Mouse (Mus musculus) embryonic facial prominence, embryonic 15.5 days (tissue): ENCODE data around the gene Tmem216. TPM values are rescaled to one million over a fixed set of nuclear protein-coding genes. Genes with fewer than 3 reads are reported as not detected.

Experiments used
- ATAC-seq: fragments of 200-750 bp; cut with Nextera tagmentation; 2 replicates; pipeline ENCODE4 v1.8.0; 2017; ENCODE audit warnings: low read depth, moderate TSS enrichment; ENCODE audit not compliant: insufficient number of reproducible peaks, low FRiP score, low TSS enrichment
- H3K27ac ChIP-seq: fragments of 300-500 bp; sonication (generic); replicated peaks from 2 replicates; pipeline ENCODE4 v1.5.1; 2015; ENCODE audit warnings: mild to moderate bottlenecking, inconsistent platforms
- H3K27me3 ChIP-seq: fragments of 300-500 bp; sonication (generic); 2 replicates; pipeline ENCODE4 v1.6.1; 2015; ENCODE audit warnings: inconsistent platforms
- H3K36me3 ChIP-seq: fragments of 300-500 bp; sonication (generic); 2 replicates; pipeline ENCODE4 v1.6.1; 2015; ENCODE audit warnings: mild to moderate bottlenecking, inconsistent platforms
- H3K4me1 ChIP-seq: fragments of 300-500 bp; sonication (generic); 2 replicates; pipeline ENCODE4 v1.6.1; 2015; ENCODE audit warnings: inconsistent platforms
- H3K4me2 ChIP-seq: fragments of 300-500 bp; sonication (generic); replicated peaks from 2 replicates; pipeline ENCODE4 v1.6.1; 2015; ENCODE audit warnings: mild to moderate bottlenecking, inconsistent platforms
- H3K4me3 ChIP-seq: fragments of 300-500 bp; sonication (generic); replicated peaks from 2 replicates; pipeline ENCODE4 v1.5.1; 2015; ENCODE audit warnings: mild to moderate bottlenecking, inconsistent platforms
- H3K9ac ChIP-seq: fragments of 300-500 bp; sonication (generic); 2 replicates; pipeline ENCODE4 v1.6.1; 2015; ENCODE audit warnings: inconsistent platforms
- H3K9me3 ChIP-seq: fragments of 300-500 bp; sonication (generic); replicated peaks from 2 replicates; pipeline ENCODE4 v1.6.1; 2016; ENCODE audit warnings: inconsistent platforms
- WGBS: fragments of 180-500 bp; shearing (Covaris S2); methylation state at CpG from one replicate; pipeline ENCODE4 v1.1.7; 2015; 5-methylcytosine and 5-hydroxymethylcytosine counted together
- polyA plus RNA-seq: library from polyadenylated mRNA; unstranded; fragments of >200 nt; fragmentation: Nextera tagmentation; extraction: Ambion mirVana; gene quantifications from 2 replicates; pipeline ENCODE4 v1.2.1, GENCODE M21; 2015

Tmem216 gene
- polyA plus RNA-seq, 1 experiment from 2014 or later: 49.6 TPM

DNA sequence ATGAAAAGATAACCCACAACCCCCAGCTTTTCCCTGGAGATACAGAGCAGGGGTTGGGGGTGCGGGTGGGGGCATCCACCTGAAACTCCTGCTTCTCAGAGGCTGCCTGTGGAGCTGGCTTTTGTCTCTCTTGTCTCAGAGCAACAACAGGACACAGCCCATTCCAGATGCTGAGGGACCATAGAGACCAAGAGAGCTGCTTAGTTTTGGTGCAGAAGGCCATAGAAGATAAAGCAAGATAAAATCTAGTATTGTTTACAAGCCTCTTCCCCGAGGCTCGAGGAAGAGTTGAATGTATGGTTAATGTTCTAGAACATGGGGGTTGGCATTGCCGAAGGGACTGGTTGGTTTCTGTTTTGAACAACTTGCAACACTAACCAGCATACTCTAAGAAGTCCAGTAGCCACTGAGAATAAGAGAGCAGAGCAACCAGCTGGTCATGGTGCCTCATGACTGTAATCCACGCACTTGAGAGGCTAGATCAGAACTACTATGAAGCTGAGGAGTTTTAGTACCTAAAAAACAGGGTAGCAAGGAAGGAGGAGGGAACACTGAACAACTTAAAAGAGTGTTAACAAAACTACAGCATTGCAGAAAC, 32.5 kb downstream of the Tmem216 start:
- H3K4me1 ChIP-seq: peaks cover 25% of the 10 kb centered on the region
- no peaks in the 10 kb centered on the region for H3K9me3 ChIP-seq
- H3K4me3 ChIP-seq: peak overlapping the region; percentile 10; the same call in 1 of the 2 replicates
- no peak overlapping the region for H3K27ac ChIP-seq
- no peak overlapping the region for H3K9ac ChIP-seq
- no peak for ATAC-seq
- WGBS: 79% methylated on average over 5 of the region's 5 CpGs
- no peaks in the 10 kb centered on the region for H3K27me3 ChIP-seq
- peaks cover 6% of the 10 kb centered on the region for H3K36me3 ChIP-seq
- no peak overlapping the region; the same call in 1 of the 2 replicates for H3K4me2 ChIP-seq

DNA sequence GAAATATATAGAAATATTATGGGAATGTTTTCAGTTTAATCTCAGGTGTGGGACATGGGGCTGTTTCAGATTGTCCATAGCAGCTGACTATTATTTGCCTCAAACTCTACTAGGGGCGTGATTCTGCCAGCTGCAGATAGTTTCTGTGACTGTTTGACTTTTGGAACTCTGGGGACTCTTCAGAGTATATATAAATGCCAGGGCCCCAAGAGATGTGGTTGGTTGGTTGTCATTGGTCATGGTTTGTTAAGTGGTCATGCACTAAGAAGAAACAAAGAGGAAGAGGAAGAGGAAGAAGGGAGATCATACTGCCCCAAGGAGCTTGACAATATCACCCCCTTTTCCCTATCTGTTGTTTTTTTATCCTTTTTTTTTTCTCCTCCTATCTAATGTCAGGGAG, 34.1 kb downstream of the Tmem216 start:
- Histone ChIP-seq H3K9me3 (no peaks in the 10 kb centered on the region), H3K4me2 (no peak overlapping the region)
- no peak for ATAC-seq

DNA sequence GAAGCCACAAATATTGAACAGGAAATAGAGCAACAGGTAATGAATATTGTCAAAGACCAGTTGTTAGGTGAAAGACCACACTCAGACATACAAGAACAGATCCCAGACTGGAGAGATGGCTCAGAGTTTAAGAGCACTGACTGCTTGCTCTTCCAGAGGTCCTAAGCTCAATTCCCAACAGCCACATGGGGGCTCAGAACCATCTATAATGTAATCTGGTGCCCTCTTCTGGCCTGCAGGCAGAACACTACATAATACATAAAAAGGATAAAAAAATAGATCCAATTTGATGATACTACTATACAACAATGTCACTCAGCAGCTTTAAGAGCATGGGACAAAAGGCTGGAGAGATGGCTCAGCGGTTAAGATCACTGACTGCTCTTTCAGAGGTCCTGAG, 35.7 kb downstream of the Tmem216 start:
- 49% methylated on average over 1 of the region's 1 CpGs for WGBS

More for the DNA sequence above, 34.1 kb downstream of the Tmem216 start:
- H3K4me3 ChIP-seq: no peak overlapping the region
- 52% methylated on average over 1 of the region's 1 CpGs for WGBS
- no peak overlapping the region for H3K9ac ChIP-seq
- no peak overlapping the region for H3K27ac ChIP-seq
- peaks cover 2% of the 10 kb centered on the region for H3K36me3 ChIP-seq
- peaks cover 24% of the 10 kb centered on the region for H3K4me1 ChIP-seq
- H3K27me3 ChIP-seq: no peaks in the 10 kb centered on the region

DNA sequence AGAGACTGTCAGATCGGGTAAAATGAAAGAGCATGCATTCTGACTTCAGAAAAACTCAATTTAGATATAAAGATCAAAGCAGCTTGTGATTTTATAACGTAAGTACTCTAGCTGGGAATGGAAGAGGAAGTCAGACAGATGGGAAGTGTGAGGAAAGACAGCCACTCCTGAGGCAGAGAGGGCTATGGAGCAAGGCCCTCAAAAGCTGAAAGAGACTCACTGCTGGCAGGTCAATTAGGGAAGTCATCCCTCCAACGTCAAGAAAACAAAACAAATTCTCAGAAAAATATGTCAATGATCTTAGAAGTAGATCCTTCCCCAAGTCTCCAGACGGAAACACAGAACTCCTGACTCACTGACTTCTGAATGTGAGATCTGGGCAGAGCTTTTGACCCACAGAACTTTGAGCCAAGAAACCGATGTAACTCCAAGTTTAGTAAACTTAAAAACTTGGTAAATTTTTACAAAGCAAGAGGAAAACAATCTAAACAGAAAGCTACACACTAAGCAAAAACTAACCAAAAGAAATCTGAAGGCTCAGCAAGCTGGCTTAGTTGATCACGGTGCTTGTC, 45.2 kb downstream of the Tmem216 start:
- H3K4me1 ChIP-seq: no peaks in the 10 kb centered on the region; the same call in 1 of the 2 replicates
- 66% methylated on average over 6 of the region's 6 CpGs for WGBS
- H3K4me3 ChIP-seq: no peak overlapping the region
- H3K4me2 ChIP-seq: no peak overlapping the region
- H3K9me3 ChIP-seq: no peaks in the 10 kb centered on the region
- H3K27ac ChIP-seq: no peak overlapping the region
- H3K9ac ChIP-seq: no peak overlapping the region
- ATAC-seq: no peak
- peaks cover 16% of the 10 kb centered on the region for H3K36me3 ChIP-seq
- no peaks in the 10 kb centered on the region for H3K27me3 ChIP-seq

More for the DNA sequence above, 35.7 kb downstream of the Tmem216 start:
- Histone ChIP-seq H3K4me3 (no peak overlapping the region), H3K9me3 (no peaks in the 10 kb centered on the region), H3K36me3 (peaks cover 13% of the 10 kb centered on the region), H3K27me3 (no peaks in the 10 kb centered on the region), H3K4me1 (peaks cover 15% of the 10 kb centered on the region), H3K27ac (no peak overlapping the region), H3K4me2 (no peak overlapping the region), H3K9ac (no peak overlapping the region)
- ATAC-seq: no peak

DNA sequence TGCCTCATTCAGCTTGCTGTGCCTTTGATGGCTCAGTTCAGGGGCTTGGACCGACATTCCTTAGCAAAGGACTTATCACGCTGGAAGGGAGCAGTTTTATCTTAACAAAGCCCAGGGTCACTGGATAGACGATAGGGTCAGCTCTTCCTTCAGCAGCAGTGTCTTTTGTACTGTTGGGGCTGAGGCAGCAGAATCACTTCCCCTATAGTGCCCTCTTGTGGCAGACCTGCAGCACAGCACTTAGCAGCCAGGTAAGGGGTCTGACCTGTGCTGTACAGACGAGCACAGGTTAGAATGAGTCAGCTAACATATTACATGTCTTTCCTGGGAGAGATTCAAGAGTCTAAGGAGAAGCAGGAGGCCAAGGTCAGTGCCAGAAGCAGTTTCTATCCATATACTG, 53.5 kb downstream of the Tmem216 start:
- no peak overlapping the region for H3K9ac ChIP-seq
- no peak overlapping the region for H3K27ac ChIP-seq
- no peaks in the 10 kb centered on the region for H3K27me3 ChIP-seq
- no peak overlapping the region for H3K4me2 ChIP-seq
- no peaks in the 10 kb centered on the region; the same call in 1 of the 2 replicates for H3K4me1 ChIP-seq
- H3K9me3 ChIP-seq: no peaks in the 10 kb centered on the region
- H3K4me3 ChIP-seq: no peak overlapping the region
- 10% methylated on average over 4 of the region's 4 CpGs for WGBS
- ATAC-seq: no peak
- H3K36me3 ChIP-seq: peaks cover 45% of the 10 kb centered on the region

DNA sequence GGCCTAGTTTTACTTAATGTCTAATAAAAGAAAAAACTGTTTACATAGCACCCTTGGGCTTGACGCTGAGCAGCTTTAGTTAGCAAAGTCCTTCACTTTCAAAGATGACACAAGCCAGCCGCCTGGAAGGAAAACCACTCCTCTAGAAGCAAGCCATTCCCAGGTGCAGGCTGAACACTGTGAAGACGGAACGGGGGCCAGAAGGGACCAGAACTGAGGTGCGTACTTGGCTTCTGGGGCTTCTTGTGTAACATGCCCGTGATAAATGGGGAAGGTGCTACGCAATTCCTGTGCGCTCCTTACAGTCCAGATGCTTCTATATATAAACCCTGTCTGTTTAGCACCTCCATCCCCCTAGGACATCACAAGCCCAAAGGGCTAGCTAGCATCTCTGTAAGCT, 55.5 kb downstream of the Tmem216 start:
- H3K27ac ChIP-seq: no peak overlapping the region
- H3K9me3 ChIP-seq: no peaks in the 10 kb centered on the region
- peaks cover 42% of the 10 kb centered on the region for H3K36me3 ChIP-seq
- WGBS: 92% methylated on average over 8 of the region's 8 CpGs
- no peak for ATAC-seq
- H3K4me2 ChIP-seq: no peak overlapping the region
- no peak overlapping the region for H3K9ac ChIP-seq
- no peaks in the 10 kb centered on the region for H3K4me1 ChIP-seq
- no peaks in the 10 kb centered on the region for H3K27me3 ChIP-seq
- no peak overlapping the region for H3K4me3 ChIP-seq

DNA sequence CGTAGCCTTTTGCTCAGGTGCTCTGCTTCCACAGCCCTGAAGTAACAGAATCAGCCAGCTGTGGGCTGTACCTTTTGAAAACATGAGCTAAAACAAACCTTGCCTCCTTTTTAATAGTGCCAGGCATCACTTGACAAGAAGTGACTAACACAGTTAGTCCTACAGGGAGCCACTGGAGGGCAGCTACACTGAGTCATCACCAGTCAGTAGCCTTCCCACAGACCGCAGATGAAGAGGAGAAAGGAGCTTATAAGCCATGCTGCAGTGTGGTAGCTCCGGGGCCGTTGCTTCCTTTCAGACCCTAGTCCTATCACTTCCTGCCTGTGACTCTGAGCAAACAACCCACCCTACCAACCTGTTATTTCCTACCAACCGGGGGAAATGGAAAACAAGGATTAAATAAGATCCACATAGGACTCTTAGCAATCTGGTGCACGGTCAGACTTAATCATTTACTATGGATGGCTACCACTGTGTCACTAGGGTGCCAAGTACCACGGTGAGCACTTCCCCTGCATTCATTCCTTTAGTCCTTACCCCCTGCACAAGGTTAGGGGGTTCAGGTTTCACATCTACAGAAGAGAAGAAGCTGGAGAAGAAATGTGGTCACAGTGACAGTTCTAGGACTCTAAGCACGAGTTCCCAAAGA, 58.4 kb downstream of the Tmem216 start:
- no peaks in the 10 kb centered on the region for H3K9me3 ChIP-seq
- H3K9ac ChIP-seq: no peak overlapping the region
- no peak overlapping the region for H3K27ac ChIP-seq
- no peak overlapping the region for H3K4me3 ChIP-seq
- 51% methylated on average over 8 of the region's 8 CpGs for WGBS
- H3K27me3 ChIP-seq: no peaks in the 10 kb centered on the region
- H3K36me3 ChIP-seq: peaks cover 31% of the 10 kb centered on the region
- ATAC-seq: no peak
- no peak overlapping the region for H3K4me2 ChIP-seq
- no peaks in the 10 kb centered on the region for H3K4me1 ChIP-seq

DNA sequence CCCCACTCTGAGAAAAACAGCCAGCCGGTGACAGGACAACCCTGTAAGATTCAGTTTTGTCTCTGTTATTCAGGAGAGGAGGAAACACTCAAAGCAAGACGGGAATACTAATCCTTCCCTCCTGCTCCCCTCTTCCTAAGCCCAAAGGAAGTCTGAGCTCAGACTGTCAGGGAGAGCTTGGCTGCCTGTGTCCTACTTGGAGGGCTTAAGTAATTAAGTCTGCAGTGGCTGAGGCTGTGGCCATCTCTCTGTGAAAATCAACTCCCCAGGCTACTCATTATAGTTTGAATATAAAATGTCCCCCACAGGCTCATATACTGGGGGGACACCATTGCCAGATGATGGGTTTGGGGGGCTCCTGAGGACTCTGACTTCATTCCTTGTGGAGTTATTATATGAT, 59.1 kb downstream of the Tmem216 start:
- H3K36me3 ChIP-seq: peaks cover 29% of the 10 kb centered on the region
- H3K4me1 ChIP-seq: no peaks in the 10 kb centered on the region
- H3K27ac ChIP-seq: no peak overlapping the region
- WGBS: 56% methylated on average over 2 of the region's 2 CpGs
- no peaks in the 10 kb centered on the region for H3K27me3 ChIP-seq
- no peak overlapping the region for H3K9ac ChIP-seq
- no peaks in the 10 kb centered on the region for H3K9me3 ChIP-seq
- ATAC-seq: no peak
- no peak overlapping the region for H3K4me3 ChIP-seq
- no peak overlapping the region for H3K4me2 ChIP-seq

DNA sequence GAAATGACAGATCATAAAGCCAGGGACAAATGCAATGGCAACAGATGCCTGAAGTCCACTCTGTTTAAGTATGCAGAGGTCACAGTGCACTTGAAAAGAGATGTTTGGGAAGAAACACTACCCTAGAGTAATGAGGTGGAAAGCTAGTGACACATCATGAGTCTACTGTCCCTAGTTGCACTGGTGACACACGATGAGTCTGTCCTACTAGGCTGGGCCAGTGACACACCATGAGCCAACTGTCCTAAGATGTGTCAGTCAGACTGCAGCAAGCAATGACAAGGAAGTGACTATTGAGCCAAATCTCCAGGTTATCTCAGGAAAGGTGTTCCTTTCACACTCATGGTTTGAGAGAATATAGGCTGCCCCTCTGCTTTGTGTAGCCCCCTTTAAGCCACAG, 60.4 kb downstream of the Tmem216 start:
- WGBS: 89% methylated on average over 1 of the region's 1 CpGs
- H3K4me3 ChIP-seq: no peak overlapping the region
- H3K4me1 ChIP-seq: no peaks in the 10 kb centered on the region
- H3K27ac ChIP-seq: no peak overlapping the region
- peaks cover 16% of the 10 kb centered on the region; the same call in 1 of the 2 replicates for H3K36me3 ChIP-seq
- H3K9me3 ChIP-seq: no peaks in the 10 kb centered on the region
- no peak overlapping the region for H3K9ac ChIP-seq
- H3K27me3 ChIP-seq: no peaks in the 10 kb centered on the region
- no peak overlapping the region for H3K4me2 ChIP-seq
- ATAC-seq: no peak

DNA sequence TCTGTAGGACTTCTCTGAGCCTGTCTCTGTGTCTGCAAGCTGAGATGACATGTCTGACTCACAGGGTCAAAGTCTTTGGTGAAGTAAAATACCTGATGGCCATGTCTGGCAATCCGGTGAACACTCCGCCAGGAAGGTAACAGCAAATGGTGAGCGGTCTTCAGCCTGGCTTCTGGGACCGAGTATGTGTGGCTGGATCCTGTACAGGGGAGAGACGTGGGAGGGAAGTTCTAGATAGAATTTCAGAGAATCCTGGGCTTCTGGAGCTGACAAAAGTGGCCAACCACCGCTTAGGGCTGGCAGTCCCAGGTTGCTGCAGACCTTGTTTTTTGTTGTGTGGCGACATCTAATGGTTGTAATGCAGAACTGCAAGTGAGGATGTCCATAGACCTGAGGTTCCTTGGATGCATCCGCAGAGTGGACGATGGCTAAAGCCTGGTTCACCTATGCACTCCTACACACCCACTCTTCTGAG, 69.7 kb downstream of the Tmem216 start:
- Histone ChIP-seq H3K27me3 (0 out of 2 replicates have a peak, but pooled peaks cover 4% of the 10 kb centered on the region), H3K4me1 (no peaks in the 10 kb centered on the region), H3K9ac (no peak overlapping the region), H3K36me3 (no peaks in the 10 kb centered on the region), H3K9me3 (no peaks in the 10 kb centered on the region), H3K4me3 (no peak overlapping the region), H3K4me2 (no peak overlapping the region), H3K27ac (no peak overlapping the region)
- ATAC-seq: peak; percentile 49; the same call in 1 of the 2 replicates
- WGBS: 23% methylated on average over 9 of the region's 9 CpGs
